Mouse (Mus musculus): ENCODE measurements at regions not wholly inside any gene's neighbourhood (a gene's known extent, or its start where the extent isn't known, plus 50 kb on each side); places are given as distances from the start of the nearest gene placed in this dataset.

- no peak for DNase-seq
- no peaks in the 10 kb centered on the region for H3K36me3 ChIP-seq (ENCODE audit: control insufficient read depth, insufficient read depth, low read length)
- WGBS, result 80% methylated on average over 2 of the region's 2 CpGs
- H3K27me3 ChIP-seq (ENCODE audit: control insufficient read depth, insufficient read depth, low read length), result no peaks in the 10 kb centered on the region
- TF ChIP-seq POLR2A (IDR thresholded peaks at IDR 0.05; ENCODE audit: control insufficient read depth, extremely low read depth, insufficient read depth, low read length, poor library complexity), result no peak
- TF ChIP-seq CTCF (IDR thresholded peaks at IDR 0.05; ENCODE audit: borderline replicate concordance, control insufficient read depth, extremely low read depth, insufficient read depth, low read length, poor library complexity), result no peak
- no peaks in the 10 kb centered on the region for H3K4me1 ChIP-seq (replicated peaks; ENCODE audit: control insufficient read depth, insufficient read depth, low read length)
- H3K27ac ChIP-seq (ENCODE audit: control insufficient read depth, insufficient read depth, low read length), result no peak overlapping the region
- H3K4me3 ChIP-seq (ENCODE audit: control insufficient read depth, insufficient read depth, low read length), result no peak overlapping the region
These were observed 208.1 kb upstream of the Daam1 start for GRCm38 (mm10) chr12:71622761-71623160.

GRCm38 (mm10) chr12:71623271-71623670 is 207.6 kb upstream of the Daam1 start:
- no peak for DNase-seq
- no peaks in the 10 kb centered on the region for H3K36me3 ChIP-seq (ENCODE audit: control insufficient read depth, insufficient read depth, low read length)
- H3K4me1 ChIP-seq (replicated peaks; ENCODE audit: control insufficient read depth, insufficient read depth, low read length), result no peaks in the 10 kb centered on the region
- no peak overlapping the region for H3K4me3 ChIP-seq (ENCODE audit: control insufficient read depth, insufficient read depth, low read length)
- WGBS, result 96% methylated on average over 5 of the region's 5 CpGs
- H3K27ac ChIP-seq (ENCODE audit: control insufficient read depth, insufficient read depth, low read length), result no peak overlapping the region
- TF ChIP-seq POLR2A (IDR thresholded peaks at IDR 0.05; ENCODE audit: control insufficient read depth, extremely low read depth, insufficient read depth, low read length, poor library complexity) (no peak), CTCF (IDR thresholded peaks at IDR 0.05; ENCODE audit: borderline replicate concordance, control insufficient read depth, extremely low read depth, insufficient read depth, low read length, poor library complexity) (no peak)
- H3K27me3 ChIP-seq (ENCODE audit: control insufficient read depth, insufficient read depth, low read length), result no peaks in the 10 kb centered on the region

- Histone ChIP-seq H3K4me1 (replicated peaks; ENCODE audit: control insufficient read depth, insufficient read depth, low read length) (no peaks in the 10 kb centered on the region), H3K4me3 (ENCODE audit: control insufficient read depth, insufficient read depth, low read length) (no peak overlapping the region), H3K36me3 (ENCODE audit: control insufficient read depth, insufficient read depth, low read length) (no peaks in the 10 kb centered on the region), H3K27ac (ENCODE audit: control insufficient read depth, insufficient read depth, low read length) (no peak overlapping the region), H3K27me3 (ENCODE audit: control insufficient read depth, insufficient read depth, low read length) (no peaks in the 10 kb centered on the region)
- DNase-seq, result no peak
- WGBS, result 93% methylated on average over 8 of the region's 8 CpGs
- no peak for TF ChIP-seq CTCF (IDR thresholded peaks at IDR 0.05; ENCODE audit: borderline replicate concordance, control insufficient read depth, extremely low read depth, insufficient read depth, low read length, poor library complexity)
- TF ChIP-seq POLR2A (IDR thresholded peaks at IDR 0.05; ENCODE audit: control insufficient read depth, extremely low read depth, insufficient read depth, low read length, poor library complexity), result no peak
These were observed 206.8 kb upstream of the Daam1 start for GRCm38 (mm10) chr12:71624076-71624475.

- no peak for DNase-seq
- Histone ChIP-seq H3K36me3 (ENCODE audit: control insufficient read depth, insufficient read depth, low read length) (no peaks in the 10 kb centered on the region), H3K4me3 (ENCODE audit: control insufficient read depth, insufficient read depth, low read length) (no peak overlapping the region), H3K4me1 (replicated peaks; ENCODE audit: control insufficient read depth, insufficient read depth, low read length) (no peaks in the 10 kb centered on the region), H3K27ac (ENCODE audit: control insufficient read depth, insufficient read depth, low read length) (no peak overlapping the region), H3K27me3 (ENCODE audit: control insufficient read depth, insufficient read depth, low read length) (no peaks in the 10 kb centered on the region)
- WGBS, result 95% methylated on average over 6 of the region's 6 CpGs
- no peak for TF ChIP-seq CTCF (IDR thresholded peaks at IDR 0.05; ENCODE audit: borderline replicate concordance, control insufficient read depth, extremely low read depth, insufficient read depth, low read length, poor library complexity)
- no peak for TF ChIP-seq POLR2A (IDR thresholded peaks at IDR 0.05; ENCODE audit: control insufficient read depth, extremely low read depth, insufficient read depth, low read length, poor library complexity)
These were observed 206.2 kb upstream of the Daam1 start for GRCm38 (mm10) chr12:71624676-71625075.

- Histone ChIP-seq H3K27me3 (ENCODE audit: control insufficient read depth, insufficient read depth, low read length) (no peaks in the 10 kb centered on the region), H3K36me3 (ENCODE audit: control insufficient read depth, insufficient read depth, low read length) (no peaks in the 10 kb centered on the region), H3K4me3 (ENCODE audit: control insufficient read depth, insufficient read depth, low read length) (no peak overlapping the region), H3K27ac (ENCODE audit: control insufficient read depth, insufficient read depth, low read length) (no peak overlapping the region), H3K4me1 (replicated peaks; ENCODE audit: control insufficient read depth, insufficient read depth, low read length) (no peaks in the 10 kb centered on the region)
- WGBS, result 96% methylated on average over 4 of the region's 4 CpGs
- DNase-seq, result no peak
- TF ChIP-seq POLR2A (IDR thresholded peaks at IDR 0.05; ENCODE audit: control insufficient read depth, extremely low read depth, insufficient read depth, low read length, poor library complexity) (no peak), CTCF (IDR thresholded peaks at IDR 0.05; ENCODE audit: borderline replicate concordance, control insufficient read depth, extremely low read depth, insufficient read depth, low read length, poor library complexity) (no peak)
These were observed 205.8 kb upstream of the Daam1 start for GRCm38 (mm10) chr12:71625115-71625514.

- no peaks in the 10 kb centered on the region for H3K4me1 ChIP-seq (replicated peaks; ENCODE audit: control insufficient read depth, insufficient read depth, low read length)
- DNase-seq, result no peak
- TF ChIP-seq POLR2A (IDR thresholded peaks at IDR 0.05; ENCODE audit: control insufficient read depth, extremely low read depth, insufficient read depth, low read length, poor library complexity) (no peak), CTCF (IDR thresholded peaks at IDR 0.05; ENCODE audit: borderline replicate concordance, control insufficient read depth, extremely low read depth, insufficient read depth, low read length, poor library complexity) (no peak)
- no peak overlapping the region for H3K4me3 ChIP-seq (ENCODE audit: control insufficient read depth, insufficient read depth, low read length)
- H3K27ac ChIP-seq (ENCODE audit: control insufficient read depth, insufficient read depth, low read length), result no peak overlapping the region
- WGBS, result 10% methylated on average over 4 of the region's 4 CpGs
- H3K36me3 ChIP-seq (ENCODE audit: control insufficient read depth, insufficient read depth, low read length), result no peaks in the 10 kb centered on the region
- H3K27me3 ChIP-seq (ENCODE audit: control insufficient read depth, insufficient read depth, low read length), result no peaks in the 10 kb centered on the region
These were observed 204.1 kb upstream of the Daam1 start for GRCm38 (mm10) chr12:71626801-71627200.
